Mouse (Mus musculus) cortical plate, adult 2 months (tissue): ENCODE data around the gene Pramef8. TPM values are rescaled to one million over a fixed set of nuclear protein-coding genes. Genes with fewer than 3 reads are reported as not detected.

Experiments used
- H3K27ac ChIP-seq: fragments of 200-500 bp; 2 replicates; pipeline ENCODE4 v1.5.1; 2012; ENCODE audit warnings: low read length, control low read depth, inconsistent platforms; ENCODE audit not compliant: insufficient read depth
- H3K4me1 ChIP-seq: fragments of 200-500 bp; 2 replicates; pipeline ENCODE4 v1.6.1; 2011; ENCODE audit warnings: low read length; ENCODE audit not compliant: control insufficient read depth, insufficient read depth
- H3K4me3 ChIP-seq: fragments of 200-500 bp; 2 replicates; pipeline ENCODE4 v1.5.1; 2011; ENCODE audit warnings: mild to moderate bottlenecking, low read length, control low read depth; ENCODE audit not compliant: insufficient read depth
- CTCF ChIP-seq: fragments of 200-500 bp; IDR thresholded peaks from 2 replicates; pipeline ENCODE4 v1.5.1; 2011; ENCODE audit warnings: mild to moderate bottlenecking, control low read depth, low read length; ENCODE audit not compliant: insufficient read depth; ENCODE audit errors: extremely low read depth
- POLR2A ChIP-seq: fragments of 200-500 bp; IDR thresholded peaks from 2 replicates; pipeline ENCODE4 v1.6.1; 2011; ENCODE audit warnings: mild to moderate bottlenecking, low read length, control low read depth; ENCODE audit not compliant: insufficient read depth; ENCODE audit errors: extremely low read depth
- polyA plus RNA-seq: library from polyadenylated mRNA; depleted of rRNA; stranded (reverse); fragments of >200 nt; gene quantifications from 2 replicates; pipeline ENCODE4 v1.2.3, GENCODE M21; 2012; rRNA removed

Pramef8 gene
- 7.6 and 8.1 TPM in 2 replicates for polyA plus RNA-seq

GRCm38 (mm10) chr4:143412219-143413092, at the start of gene Pramef8:
Gene Pramef8, plus strand, starts transcription at chr4:143412426.
- H3K27ac ChIP-seq: peak within 1 kb of the TSS; percentile 1; the same call in 1 of the 2 replicates
- 0 out of 2 replicates have a peak, but pooled peaks have one; percentile 33 for TF ChIP-seq POLR2A
- no peak for TF ChIP-seq CTCF
- peak within 1 kb of the TSS; percentile 73 for H3K4me3 ChIP-seq
- no peaks in the 10 kb centered on the region for H3K4me1 ChIP-seq

GRCm38 (mm10) chr4:143366415-143367041, 45.7 kb upstream of the Pramef8 start:
- TF ChIP-seq POLR2A: no peak
- no peak for TF ChIP-seq CTCF
- no peak overlapping the region for H3K27ac ChIP-seq
- H3K4me1 ChIP-seq: no peaks in the 10 kb centered on the region
- H3K4me3 ChIP-seq: no peak overlapping the region

- H3K4me1 ChIP-seq: no peaks in the 10 kb centered on the region
- TF ChIP-seq POLR2A (no peak), CTCF (no peak)
- no peak overlapping the region for H3K27ac ChIP-seq
- H3K4me3 ChIP-seq: no peak overlapping the region
These were observed 32.7 kb upstream of the Pramef8 start for GRCm38 (mm10) chr4:143379480-143379879.

- no peaks in the 10 kb centered on the region for H3K4me1 ChIP-seq
- no peak for TF ChIP-seq POLR2A
- no peak for TF ChIP-seq CTCF
- no peak overlapping the region for H3K27ac ChIP-seq
- no peak overlapping the region for H3K4me3 ChIP-seq
These were observed 32.1 kb upstream of the Pramef8 start for GRCm38 (mm10) chr4:143379931-143380715.

GRCm38 (mm10) chr4:143380716-143381004, 31.6 kb upstream of the Pramef8 start:
- Histone ChIP-seq H3K4me1 (no peaks in the 10 kb centered on the region), H3K4me3 (no peak overlapping the region), H3K27ac (no peak overlapping the region)
- TF ChIP-seq CTCF: peak; percentile 59; the same call in 1 of the 2 replicates
- no peak for TF ChIP-seq POLR2A

GRCm38 (mm10) chr4:143382163-143382562, 30.1 kb upstream of the Pramef8 start:
- Histone ChIP-seq H3K27ac (no peak overlapping the region), H3K4me3 (no peak overlapping the region), H3K4me1 (no peaks in the 10 kb centered on the region)
- TF ChIP-seq CTCF (no peak), POLR2A (no peak)

- Histone ChIP-seq H3K27ac (no peak overlapping the region), H3K4me3 (no peak overlapping the region), H3K4me1 (no peaks in the 10 kb centered on the region)
- TF ChIP-seq POLR2A (no peak), CTCF (peak; percentile 28; the same call in 1 of the 2 replicates)
These were observed 28.6 kb upstream of the Pramef8 start for GRCm38 (mm10) chr4:143383646-143384045.

GRCm38 (mm10) chr4:143388955-143389702, 23.1 kb upstream of the Pramef8 start:
- Histone ChIP-seq H3K4me3 (no peak overlapping the region), H3K4me1 (no peaks in the 10 kb centered on the region; the same call in 1 of the 2 replicates), H3K27ac (no peak overlapping the region)
- TF ChIP-seq POLR2A (no peak), CTCF (no peak)

- Histone ChIP-seq H3K27ac (no peak within 1 kb of the TSS), H3K4me3 (no peak within 1 kb of the TSS), H3K4me1 (no peaks in the 10 kb centered on the region)
- TF ChIP-seq POLR2A: no peak
- TF ChIP-seq CTCF: no peak
These were observed 18.0 kb upstream of the Pramef8 start, which contains the start of gene Pramel1 for GRCm38 (mm10) chr4:143394181-143394580. Gene Pramel1, plus strand, starts transcription at chr4:143394428.
